Mouse (Mus musculus): ENCODE results near the gene Caap1. TPM values are rescaled to one million over a fixed set of nuclear protein-coding genes. Genes with fewer than 3 reads are reported as not detected.

Gene Caap1
- 9.5 and 10.5 TPM in 2 replicates for polyA plus RNA-seq (2012; rRNA removed)

DNA sequence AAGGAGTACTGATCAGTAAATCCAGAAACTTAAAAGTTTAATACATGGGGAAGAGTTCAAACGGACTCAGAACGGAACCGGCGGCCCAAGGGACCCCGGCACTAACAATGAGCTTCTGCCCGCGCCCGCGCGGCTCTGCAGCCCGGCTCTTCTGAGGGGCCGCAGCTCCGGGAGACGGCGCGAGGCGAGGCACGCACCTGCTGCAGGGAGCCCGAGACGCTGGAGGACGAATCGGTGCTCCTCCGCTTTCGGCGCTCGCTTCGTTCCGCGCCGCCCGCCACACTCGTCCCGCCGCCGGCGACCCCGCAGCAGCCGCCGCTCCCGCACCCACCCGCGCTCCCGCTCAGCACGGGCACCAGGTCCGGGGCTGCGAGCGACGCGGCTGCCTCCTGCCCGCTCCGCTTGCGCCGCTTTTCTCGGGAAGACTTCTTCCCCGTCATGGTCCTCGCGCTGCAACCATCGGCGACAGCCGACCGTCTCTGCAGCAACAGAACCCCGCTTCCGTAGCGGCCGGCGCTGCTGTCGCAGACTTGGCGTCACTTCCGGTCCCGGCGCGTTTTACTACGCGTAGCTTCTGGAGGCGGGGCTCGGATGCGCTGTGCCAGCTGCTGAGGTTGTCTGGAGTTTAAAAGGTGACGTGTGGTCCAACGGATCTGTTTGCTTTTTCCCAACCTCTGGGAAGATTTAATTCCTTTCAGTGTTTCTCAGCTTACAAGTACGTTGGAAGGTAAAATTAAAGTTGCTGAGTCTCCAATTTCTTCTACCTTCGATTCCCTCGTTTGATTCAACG lies at the start of gene Caap1, which contains the start of gene Gm10306:
TSS of gene Caap1 (minus strand) at position 532 of the 790 bp plus-strand sequence.
TSS of gene Gm10306 (plus strand) at position 282 of the 790 bp plus-strand sequence.
- peak; percentile 77 to 96 for DNase-seq (ENCODE audit: extremely low spot score in 1 of 2, low spot score in 1 of 2)

DNA sequence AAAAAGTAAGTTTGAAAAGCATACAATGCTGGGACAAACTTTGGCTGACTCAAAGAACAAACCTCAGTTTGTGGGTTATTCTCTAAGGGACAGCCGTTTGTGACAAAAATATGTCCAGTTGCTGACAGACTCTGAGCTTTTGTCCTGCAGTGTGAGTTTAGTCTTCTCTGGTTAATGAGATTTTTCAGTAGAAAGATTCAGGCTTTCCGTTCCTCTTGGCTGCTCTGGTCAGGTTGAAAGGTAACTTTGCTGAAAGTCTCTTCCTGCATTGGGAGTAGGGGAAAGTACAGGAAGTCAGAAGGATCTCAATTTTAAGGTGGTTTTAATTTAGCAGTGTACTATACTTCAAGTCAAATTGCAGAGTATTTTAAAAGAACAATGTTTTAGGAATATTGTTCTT lies 49.0 kb upstream of the Caap1 start:
- no peak for DNase-seq (ENCODE audit: extremely low spot score in 1 of 2, low spot score in 1 of 2)

DNA sequence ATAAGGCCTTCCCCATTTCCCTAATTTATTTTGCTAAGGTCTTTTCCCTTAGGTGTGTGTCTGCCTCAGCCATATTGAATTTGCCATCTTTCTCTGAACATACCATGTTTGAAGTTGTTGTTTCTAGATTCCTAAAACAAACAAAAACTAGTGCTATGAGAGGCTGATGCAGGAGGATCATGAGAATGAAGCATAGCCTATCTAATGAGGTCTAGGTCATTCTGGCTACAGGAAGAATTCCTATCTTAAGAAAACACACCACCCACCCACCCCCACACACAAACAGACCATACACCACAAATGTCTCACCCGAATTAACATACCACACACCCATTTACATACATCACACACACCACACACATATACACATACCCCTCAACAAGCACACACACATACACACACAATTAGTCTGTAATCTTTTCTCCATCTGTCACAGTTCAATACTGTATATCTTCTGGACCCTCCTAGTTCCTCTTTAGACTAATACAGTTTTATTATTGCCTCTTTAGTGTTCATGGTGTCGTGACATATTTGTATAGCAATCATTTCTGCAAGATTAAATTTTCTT lies 47.9 kb upstream of the Caap1 start:
- no peak for DNase-seq (ENCODE audit: extremely low spot score in 1 of 2, low spot score in 1 of 2)

DNA sequence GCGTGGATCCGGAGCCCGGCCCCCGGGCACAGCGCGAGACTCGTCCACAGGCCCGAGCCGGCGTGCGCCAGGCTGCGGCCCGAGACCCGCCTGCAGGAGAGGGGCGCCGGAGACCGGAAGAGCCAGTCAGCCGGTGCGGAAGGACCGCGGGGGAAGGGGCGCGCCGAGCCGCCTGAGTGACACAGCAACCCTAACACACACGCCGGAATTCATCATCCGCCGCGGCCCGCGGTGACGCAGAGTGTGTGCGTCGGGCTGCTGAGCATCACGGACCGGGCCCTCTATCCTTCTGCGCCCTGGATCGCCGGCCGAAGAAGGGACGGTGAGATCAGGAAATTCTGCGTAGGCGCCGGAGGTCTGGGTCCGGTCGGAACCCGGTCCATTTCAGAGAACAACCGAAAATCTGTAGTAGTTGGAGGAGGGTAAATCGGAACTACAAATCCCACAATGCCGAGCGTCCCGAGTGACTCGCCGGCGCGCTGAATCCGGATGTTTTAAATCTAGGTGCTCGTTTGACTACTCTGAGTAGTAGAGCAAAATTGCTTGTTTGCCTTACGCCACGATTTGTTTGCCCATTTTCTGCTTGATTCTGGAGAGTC lies 46.5 kb upstream of the Caap1 start, which contains the start of gene Plaa:
TSS of gene Plaa (minus strand) at position 214 of the 599 bp plus-strand sequence.
- DNase-seq (ENCODE audit: extremely low spot score in 1 of 2, low spot score in 1 of 2), result peak; percentile 89 to 93

- peak in 1 of 2 experiments; percentile 36 for DNase-seq (ENCODE audit: extremely low spot score in 1 of 2, low spot score in 1 of 2)
Observed at GRCm38 (mm10) chr4:94602496-94603030, 46.0 kb upstream of the Caap1 start.

DNA sequence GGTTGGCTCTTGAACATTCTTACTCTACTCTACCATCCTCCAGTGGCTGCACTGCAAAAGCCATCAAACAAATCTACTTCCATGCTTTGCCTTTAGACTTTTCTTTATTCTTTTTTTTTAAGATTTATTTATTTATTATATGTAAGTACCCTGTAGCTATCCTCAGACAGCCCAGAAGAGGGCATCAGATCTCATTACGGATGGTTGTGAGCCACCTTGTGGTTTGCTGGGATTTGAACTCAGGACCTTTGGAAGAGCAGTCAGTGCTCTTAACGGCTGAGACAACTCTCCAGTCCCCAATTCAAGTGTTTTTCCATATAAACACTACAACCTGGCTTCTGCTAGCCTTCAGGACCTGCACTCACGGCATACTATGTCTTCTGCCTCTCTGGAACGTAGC lies 44.8 kb upstream of the Caap1 start:
- DNase-seq (ENCODE audit: extremely low spot score in 1 of 2, low spot score in 1 of 2), result no peak

DNA sequence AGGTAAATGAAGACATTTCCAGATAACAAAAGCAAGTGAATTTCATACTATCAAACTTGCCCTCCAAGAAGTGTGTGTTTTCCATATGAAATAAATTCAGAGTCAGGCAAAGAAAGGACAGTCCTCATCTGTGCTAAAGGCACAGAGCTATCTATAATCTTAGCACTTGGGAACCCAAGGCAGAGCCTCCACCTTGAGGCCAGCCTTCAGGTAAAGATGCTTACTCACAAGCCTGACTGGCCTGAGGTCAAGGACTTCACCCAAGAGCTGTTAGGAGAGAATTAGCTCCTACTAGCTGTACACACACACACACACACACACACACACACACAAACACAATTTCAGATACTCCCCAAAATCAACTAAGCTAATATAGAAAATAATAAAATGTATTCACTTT lies 36.1 kb upstream of the Caap1 start:
- no peak for DNase-seq (ENCODE audit: extremely low spot score in 1 of 2, low spot score in 1 of 2)

DNA sequence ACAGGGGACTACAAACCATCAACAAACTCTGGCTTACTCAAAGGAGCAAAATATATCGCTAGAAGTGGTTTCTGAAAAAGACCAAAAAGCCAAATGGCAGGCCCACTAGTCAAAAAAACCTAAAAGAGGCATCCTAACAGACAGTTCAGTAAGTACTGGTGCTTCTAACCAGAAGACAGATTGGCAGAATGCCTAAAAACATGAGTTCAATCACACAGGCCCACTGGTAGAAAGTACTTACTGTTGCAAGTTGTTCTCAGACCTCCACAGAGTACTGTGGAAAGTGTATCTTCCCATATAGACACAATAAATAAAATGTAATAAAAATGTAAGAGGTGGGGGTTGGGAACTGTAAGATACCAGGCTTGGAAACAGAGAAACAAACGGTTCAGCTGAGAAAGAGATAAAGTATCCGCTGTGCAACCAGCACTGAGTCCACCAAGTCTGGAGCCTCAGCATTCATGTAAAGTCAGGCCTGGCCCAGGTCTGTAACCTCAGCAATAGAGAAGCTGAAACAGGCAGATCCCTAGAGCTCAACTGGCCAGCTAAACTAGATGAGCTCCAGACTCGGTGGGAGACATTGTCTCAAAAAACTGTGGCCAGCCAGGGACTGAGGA lies 35.3 kb upstream of the Caap1 start:
- no peak for DNase-seq (ENCODE audit: extremely low spot score in 1 of 2, low spot score in 1 of 2)

DNA sequence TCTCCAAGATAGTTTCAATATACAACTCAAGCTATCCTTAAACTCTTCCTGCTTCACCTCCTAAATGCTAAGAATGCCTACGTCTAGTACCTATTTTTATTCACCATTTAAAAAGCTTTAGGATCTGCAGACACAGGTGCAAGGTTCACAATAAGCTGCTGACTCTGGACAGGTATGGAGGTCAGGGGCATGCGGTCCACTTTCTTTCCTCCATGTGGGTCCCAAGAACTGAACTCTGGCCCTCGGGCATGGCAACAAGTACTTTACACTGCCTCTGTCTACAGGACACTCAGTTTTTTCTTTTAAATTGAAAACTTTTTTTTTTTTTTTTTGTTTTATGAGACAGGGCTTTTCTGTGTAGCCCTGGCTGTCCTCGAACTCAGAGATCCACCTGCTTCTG lies 16.1 kb upstream of the Caap1 start:
- no peak for DNase-seq (ENCODE audit: extremely low spot score in 1 of 2, low spot score in 1 of 2)

- DNase-seq (ENCODE audit: extremely low spot score in 1 of 2, low spot score in 1 of 2), result no peak
Observed at GRCm38 (mm10) chr4:94564297-94564696, 7.7 kb upstream of the Caap1 start.

GRCm38 (mm10) chr4:94561954-94562648 lies 5.5 kb upstream of the Caap1 start:
- no peak for DNase-seq (ENCODE audit: extremely low spot score in 1 of 2, low spot score in 1 of 2)

GRCm38 (mm10) chr4:94560316-94560715 lies 3.7 kb upstream of the Caap1 start:
- DNase-seq (ENCODE audit: extremely low spot score in 1 of 2, low spot score in 1 of 2), result no peak

DNA sequence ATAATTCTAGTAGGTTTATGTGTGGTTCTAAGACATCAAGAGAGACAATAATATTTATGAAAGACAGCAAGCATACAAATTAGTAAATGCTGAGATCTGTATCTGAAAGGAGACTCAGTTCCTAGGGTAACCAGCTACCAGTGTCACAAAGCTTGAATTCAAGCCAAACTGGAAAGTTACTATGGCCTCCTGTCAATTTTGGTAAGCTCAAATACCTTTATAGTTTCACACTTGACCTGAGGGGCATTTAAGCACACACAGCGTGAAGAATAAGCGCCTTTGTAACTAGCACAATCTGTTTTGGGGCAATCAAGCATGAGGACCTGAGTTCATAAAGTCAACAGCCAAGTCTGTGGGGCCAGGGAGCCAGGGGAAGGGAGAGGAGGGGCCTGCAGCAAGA lies 2.7 kb upstream of the Caap1 start:
- no peak for DNase-seq (ENCODE audit: extremely low spot score in 1 of 2, low spot score in 1 of 2)

DNA sequence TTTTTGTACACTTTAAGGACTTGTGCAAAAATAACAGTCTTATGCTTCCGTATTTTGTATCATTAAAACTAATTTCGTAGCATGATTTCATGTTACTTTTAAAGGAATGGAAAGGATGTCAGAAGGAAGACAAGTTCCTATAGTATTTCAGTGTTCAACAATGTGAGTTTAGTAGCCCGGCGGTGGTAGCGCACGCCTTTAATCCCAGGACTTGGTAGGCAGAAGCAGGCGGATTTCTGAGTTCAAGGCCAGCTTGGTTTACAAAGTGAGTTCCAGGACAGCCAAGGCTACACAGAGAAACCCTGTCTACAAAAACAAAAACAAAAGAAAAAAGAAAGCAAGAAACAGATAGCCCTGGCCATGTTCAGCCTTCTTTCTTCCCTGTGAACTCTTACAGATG lies 549 bp upstream of the Caap1 start:
- peak in 1 of 2 experiments; percentile 11 for DNase-seq (ENCODE audit: extremely low spot score in 1 of 2, low spot score in 1 of 2)

DNA sequence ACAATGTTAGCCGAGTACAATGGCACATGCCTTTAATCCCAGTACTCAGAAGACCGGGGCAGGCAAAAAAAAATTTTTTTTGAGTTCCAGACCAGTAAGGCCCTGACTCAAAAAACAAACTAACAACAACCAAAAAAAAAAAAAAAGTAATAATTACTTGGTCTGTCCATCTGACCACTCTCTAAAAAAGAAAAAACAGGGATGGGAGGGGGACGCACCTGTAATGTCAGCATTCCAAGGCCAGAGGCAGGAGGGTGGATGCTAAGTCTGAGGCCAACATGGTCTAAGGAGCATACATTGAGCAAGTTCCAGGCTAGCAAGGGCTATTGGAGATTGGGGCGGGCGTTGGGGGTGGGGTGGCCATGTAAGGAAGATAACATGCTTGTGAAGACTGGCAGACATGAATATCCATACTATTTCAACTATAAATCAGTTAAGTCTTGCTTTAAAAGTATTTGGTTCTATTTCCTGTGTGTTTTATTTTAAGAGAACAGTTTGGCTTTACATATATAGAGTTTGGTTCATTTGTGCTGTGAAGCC lies 1.6 kb downstream of the Caap1 start:
- DNase-seq (ENCODE audit: extremely low spot score in 1 of 2, low spot score in 1 of 2), result no peak

- DNase-seq (ENCODE audit: extremely low spot score in 1 of 2, low spot score in 1 of 2), result peak in 1 of 2 experiments; percentile 8
Observed at GRCm38 (mm10) chr4:94544321-94544720, 12.3 kb downstream of the Caap1 start.

GRCm38 (mm10) chr4:94543041-94543440 lies 13.6 kb downstream of the Caap1 start:
- DNase-seq (ENCODE audit: extremely low spot score in 1 of 2, low spot score in 1 of 2), result no peak

DNA sequence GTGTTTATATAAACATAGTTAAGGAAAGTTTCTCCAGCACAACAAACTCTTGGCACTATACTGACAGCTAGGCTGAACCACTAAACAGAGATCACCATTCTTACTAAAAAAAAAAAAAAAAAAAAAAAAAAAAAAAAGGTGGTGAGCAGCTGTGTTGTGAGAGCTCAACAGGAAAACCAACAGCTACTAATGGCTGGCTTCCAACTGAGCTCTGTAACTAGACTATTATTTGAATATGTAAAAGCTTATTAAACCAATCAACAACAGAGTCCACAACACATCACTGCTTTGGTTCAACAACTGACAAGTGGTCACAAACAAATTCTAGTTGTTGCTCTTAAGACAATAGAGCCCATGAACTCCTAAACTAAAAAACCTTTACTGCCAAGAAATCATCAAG lies 23.4 kb downstream of the Caap1 start:
- DNase-seq (ENCODE audit: extremely low spot score in 1 of 2, low spot score in 1 of 2), result no peak

GRCm38 (mm10) chr4:94529448-94529847 lies 27.1 kb downstream of the Caap1 start:
- DNase-seq (ENCODE audit: extremely low spot score in 1 of 2, low spot score in 1 of 2), result no peak

DNA sequence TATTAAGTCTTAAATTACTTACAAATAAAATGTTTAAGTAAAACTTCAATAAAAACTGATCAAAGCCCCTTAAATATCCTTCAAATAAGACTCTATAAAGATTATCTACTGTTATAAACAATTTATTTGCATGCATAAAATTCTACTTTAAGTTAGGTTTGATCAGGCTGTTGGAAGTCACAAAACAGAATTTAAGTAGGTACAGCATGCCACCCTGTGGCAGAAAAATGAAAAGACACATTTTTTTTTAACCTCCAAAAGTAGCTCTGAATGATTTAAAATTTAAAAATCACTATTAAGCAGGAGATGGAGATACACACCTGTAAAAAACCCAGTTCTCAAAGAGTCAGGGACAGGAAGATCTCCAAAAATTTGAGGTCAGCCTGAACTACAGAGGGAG lies 33.3 kb downstream of the Caap1 start:
- peak in 1 of 2 experiments; percentile 35 for DNase-seq (ENCODE audit: extremely low spot score in 1 of 2, low spot score in 1 of 2)
